Mouse (Mus musculus) layer of hippocampus, adult 9-11 months (tissue): ENCODE data around the gene Prkg1.

Experiments
- DNase-seq: peaks from one replicate; pipeline ENCODE4 v3.0.0; 2022

The Prkg1 gene

DNA sequence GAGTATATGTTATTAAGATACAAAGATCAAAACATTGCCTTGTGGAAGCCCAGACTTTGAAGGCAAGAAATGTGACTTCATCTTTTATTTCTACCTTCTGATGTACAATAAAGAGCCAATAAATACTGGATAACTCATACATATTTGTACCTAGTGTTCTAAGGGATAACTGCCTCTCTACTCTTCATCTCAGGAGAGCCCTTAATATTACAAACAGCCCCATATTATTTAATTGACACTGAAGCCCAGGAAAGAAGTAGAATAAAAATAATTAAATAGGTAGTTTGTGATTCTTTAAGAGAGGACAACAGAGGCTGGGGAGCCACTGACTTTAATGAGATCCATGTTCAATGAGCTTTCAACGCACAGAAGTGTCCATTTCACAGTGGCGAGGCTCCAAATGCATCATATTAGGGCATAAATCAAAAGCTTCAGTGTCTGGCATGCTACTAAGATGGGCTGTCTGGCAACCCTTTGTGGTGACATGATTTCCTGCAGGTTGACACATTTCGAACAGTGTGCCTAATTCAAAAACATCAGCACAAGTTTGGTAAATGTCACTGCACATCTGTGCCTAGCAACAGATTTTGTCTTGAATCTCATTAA is 753.2 kb downstream of the Prkg1 start:
- no peak for DNase-seq

DNA sequence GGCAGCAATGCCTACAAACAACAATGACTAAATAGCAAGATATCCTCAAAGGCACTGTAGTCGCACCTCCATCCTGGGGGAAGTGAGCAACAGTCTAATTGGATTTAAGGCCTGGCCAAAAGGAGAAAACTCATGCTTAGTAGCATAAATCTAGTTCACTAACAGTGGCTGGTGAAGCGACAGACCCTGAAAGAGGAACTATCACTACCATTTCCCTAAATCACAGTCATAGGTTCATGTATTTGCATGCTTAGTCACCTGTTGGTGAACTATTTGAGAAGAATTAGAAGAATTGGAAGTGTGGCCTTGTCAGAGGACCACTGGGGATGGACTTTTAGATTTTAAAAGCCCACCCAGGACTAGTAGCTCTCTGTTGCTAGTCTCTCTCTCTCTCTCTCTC is 766.3 kb downstream of the Prkg1 start:
- DNase-seq, result no peak

DNA sequence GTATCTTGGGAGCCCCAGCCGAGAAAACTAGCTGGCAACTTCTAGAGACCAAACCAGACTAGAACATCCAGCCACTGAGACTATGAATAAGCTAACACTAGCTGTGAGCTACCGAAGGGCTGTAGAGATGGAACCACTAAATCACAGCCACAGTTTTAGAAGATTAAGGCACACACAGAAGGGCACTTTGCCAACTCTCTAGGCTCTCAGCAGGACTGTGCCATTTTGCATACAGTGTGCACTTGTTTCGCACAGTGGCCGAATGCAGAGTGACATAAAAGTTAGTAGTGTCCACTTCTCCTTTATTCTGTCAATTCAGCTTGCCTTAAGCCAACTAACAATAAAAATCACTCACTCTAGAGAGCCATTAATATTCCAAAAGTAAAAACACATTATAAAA is 774.4 kb downstream of the Prkg1 start:
- no peak for DNase-seq

DNA sequence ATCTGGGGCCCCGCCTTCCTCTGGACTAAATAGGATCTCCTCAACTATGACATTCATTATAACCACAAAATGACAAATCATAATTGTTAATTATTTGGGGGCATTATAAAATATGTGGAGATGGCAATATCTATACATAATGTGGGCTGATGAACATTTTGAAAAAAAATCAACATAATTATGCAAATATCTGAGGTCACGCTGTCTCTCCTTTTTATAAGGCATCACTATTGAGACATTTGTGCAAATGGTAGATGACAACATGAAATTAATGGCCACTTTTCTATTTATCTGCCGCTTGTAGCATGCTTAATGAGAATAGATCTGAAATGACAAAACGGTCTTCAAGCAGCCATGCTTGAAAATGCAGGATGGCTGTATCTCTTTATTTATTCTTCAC is 782.4 kb downstream of the Prkg1 start:
- no peak for DNase-seq

DNA sequence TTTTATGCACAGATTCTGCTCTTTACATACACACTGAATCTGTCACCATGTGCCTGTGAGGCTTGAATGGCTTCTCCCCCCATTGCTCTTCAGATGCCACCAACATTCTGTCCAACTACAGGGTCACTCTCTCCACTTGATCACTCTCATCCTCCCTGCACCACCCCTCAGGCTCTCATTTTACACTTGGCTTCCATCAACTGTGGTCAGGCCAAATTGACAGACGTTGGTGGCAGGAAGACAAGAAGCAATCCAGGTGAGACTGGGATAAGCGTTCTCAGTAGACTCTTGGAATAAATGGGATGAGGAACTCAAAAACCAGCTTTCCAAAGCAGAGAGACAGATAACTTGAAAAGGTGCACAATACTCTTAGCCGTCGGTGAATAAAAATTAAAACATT is 786.7 kb downstream of the Prkg1 start:
- DNase-seq, result no peak

DNA sequence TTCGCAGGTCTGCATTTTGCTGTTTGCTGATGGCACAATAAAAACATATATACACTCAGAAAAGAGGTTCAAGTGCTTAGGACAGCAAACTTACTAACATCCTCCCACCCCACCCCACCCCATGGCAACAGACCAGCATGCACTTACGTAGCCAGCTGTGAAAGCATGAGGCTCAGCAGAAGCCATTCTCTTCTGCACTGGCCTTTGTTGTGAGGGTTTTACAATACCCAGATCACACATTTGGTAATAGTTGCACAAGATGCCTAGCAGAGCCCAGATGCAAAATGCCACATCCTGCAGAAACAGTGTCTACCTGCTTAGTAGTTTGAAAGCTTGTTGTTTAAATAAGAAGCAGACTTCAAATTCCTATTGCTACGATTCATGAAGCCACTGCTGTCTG is 814.2 kb downstream of the Prkg1 start:
- no peak for DNase-seq

DNA sequence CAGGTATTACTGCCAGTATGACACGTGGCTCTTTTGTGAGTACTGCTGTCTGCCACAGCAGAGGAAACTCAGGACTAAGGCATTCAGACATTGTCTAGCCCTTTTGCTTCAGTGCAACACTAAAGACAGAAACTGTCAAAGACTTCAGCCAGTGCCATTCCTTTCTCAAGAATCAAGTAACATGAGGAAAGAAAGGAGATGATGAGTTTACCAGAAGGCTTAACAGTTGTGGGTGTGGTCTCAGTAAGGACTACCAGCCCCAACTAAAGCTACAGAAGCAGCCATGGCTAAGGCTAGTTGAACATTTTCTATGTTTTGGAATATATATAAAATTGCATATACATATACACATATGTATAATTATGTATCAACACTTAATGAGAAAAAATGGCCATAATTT is 816.6 kb downstream of the Prkg1 start:
- DNase-seq, result no peak

DNA sequence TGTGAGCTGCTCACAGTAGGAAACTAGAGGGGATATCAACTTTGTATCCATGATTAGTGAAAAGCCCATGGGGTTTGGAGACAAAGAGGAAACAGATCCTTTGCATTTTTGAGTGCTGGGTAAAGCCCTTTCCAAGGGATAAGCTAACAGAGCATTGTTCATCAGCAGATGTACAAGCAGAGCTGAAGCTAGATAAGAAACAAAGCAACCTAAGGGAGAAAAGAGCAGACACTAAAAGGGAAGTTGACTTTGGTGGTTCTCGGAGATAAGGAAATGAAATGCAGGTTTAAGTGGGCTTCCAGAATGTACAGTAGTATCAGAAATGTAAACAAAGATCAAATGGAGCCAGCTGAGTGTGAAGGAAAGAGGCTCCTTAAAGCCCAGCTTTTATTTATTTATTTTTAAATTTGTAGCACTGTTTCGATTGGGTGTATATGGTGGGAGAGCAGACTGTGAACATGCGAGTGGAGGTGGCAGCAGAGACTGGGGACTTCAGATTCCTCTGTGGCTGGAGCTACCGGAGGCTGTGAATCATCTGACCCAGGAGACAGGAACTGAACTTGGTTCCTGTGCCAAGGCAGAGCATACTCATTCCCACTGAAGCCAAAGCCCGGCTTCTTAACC is 822.4 kb downstream of the Prkg1 start:
- DNase-seq, result no peak

DNA sequence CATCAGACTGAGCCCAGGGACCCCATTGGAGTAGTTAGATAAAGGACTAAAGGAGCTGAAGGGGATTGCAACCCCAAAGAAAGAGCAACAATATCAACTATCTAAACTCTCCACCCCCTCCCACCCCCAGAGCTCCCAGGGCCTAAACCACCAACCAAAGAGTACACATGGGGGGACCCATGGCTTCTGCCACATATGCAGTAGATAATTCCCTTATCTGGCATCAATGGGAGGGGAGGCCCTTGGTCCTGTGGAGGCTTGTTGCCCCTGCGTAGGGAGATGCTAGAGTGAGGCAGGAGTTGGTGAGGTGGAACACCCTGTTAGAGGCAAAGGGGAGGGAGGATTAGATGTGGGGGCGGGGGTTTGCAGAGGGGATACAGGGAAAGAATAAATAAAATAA is 826.8 kb downstream of the Prkg1 start:
- DNase-seq, result no peak

DNA sequence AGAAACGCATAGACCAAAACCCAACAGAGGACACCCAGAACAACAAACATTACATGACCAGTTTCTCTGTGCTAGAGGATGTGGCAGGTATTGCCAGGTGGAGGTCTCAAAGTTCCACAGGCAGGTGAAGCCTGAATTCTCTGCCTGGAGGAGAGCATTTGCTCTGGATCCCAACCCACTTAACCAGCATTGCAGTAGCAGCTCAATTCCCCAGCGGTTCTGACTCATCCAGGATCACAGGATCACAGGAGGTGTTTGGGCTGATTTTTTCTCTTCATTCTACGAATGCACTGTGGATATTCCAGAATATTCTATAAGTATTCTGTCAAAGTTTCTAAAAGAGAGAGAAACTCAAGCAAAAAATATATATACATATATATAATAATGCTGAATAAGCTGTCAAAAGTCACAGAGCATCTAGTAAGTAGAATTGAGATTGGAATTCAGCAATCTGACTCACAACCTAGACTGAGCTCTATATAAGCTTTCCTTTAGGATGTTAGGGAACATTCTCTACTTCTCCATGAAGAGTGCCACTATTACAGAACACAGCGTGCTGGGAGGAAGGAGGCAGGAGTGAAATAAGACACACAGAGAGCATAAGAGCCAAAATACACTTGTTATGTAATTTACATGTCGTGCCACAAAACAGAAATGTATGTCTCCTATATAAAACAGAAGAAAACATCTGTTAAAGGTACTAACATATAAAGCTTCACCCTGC is 833.2 kb downstream of the Prkg1 start:
- DNase-seq, result no peak

DNA sequence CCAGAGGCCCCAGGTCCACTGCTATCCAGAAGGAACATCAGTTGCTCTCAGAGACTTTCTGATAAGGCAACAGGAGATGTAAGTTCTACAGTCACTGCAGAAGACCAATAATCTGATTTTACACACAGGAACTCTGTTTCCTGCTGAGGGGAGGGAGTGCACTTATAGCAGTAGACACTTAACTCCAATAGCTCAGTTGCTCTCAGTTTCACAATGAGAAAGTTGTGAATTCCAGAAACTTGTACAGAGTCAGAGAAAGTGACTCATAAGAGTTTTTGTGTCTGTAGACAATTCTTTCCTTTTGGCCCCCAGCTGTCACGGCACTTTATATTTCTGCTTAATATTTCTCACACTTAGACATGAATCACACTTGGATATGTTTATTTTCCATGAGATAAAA is 840.8 kb downstream of the Prkg1 start:
- no peak for DNase-seq

DNA sequence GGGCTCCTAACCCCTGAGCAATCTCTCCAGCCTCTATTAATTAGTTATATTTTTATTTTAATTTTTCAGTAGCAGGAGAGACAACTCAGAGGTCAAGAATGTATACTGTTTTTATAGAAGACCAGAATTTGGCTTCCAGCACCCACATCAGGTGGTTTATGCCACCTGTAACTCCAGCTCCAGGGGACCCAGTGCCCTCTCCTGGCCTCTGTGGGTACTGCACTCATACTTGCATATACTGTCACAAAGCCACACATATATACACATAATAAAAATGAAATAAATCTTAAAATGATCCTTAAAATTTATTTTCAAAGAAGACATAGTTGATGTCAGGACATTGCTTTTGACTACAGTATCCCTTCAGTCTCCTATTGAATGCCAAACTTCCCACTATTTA is 862.5 kb downstream of the Prkg1 start:
- no peak for DNase-seq

DNA sequence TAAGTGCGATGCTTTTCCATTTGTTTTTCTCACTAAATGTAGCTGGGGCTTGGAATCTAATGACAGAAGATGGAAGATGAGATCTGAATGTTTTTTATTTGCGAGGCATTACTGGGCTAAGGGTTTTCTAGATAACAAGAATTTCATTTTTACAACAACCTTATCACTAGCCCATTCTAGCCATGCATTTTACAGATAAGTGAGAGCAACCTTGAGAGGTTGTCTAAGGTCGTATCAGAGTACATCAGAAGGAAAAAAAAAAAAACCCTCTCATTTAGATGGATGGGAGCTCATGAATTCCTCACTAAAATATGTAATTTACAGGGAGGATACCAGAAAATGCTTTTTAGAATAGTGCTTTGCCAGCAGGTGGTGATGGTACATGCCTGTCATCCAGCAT is 863.8 kb downstream of the Prkg1 start:
- no peak for DNase-seq

DNA sequence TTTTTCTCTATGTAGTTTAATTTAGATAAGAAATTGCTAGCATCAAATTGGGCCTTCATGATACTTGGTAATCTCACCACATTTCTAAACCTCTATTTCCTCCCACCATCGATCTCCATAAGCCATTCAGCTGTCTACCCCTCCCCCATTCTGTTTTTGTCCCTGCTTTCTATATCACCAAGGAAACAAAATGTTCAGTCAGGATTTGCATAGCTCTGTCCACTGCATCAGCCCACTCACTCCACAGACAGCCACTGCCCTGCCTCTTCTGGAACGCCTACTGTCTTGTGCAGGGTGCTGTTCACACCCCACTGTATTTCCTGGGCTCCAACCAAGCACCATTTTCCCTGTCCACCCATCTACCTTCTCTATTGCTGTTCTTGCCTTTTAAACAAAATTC is 874.5 kb downstream of the Prkg1 start:
- no peak for DNase-seq

DNA sequence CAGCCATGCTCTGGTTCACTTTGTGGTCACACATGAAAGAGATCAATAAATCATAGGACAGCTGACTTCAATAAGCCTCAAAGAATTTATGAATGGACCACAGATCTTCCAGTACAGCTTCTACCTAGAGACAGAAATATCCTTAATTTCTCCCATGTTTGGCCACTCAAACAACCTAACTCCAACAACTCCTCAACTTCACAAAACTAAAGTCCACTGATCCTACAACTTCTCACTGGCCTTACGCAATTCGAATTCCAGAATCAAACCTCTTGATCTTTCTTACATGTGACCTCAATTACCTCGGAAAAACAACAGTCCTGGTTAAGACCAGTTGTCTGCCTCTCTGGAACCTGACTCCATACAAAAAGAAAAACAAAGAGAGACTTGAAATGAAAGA is 875.0 kb downstream of the Prkg1 start:
- DNase-seq, result no peak

DNA sequence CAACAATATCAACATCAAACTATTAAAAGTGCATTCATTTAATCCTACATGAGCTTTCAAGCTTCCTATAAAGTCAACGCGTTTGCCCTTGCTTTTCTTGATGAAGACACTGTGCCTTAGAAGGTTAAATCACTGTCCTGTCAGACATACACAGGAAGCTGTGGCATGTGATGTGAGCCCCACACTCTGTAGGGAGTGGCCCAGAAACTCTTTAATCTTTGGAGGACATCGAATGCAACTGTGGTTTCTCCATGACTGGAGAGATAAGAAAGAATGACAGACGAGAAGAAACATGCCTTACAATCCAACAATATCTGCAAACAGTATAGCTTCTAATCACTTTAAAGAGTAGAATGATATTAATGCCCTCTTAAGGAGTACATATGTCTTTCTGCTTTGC is 903.4 kb downstream of the Prkg1 start:
- DNase-seq, result no peak

DNA sequence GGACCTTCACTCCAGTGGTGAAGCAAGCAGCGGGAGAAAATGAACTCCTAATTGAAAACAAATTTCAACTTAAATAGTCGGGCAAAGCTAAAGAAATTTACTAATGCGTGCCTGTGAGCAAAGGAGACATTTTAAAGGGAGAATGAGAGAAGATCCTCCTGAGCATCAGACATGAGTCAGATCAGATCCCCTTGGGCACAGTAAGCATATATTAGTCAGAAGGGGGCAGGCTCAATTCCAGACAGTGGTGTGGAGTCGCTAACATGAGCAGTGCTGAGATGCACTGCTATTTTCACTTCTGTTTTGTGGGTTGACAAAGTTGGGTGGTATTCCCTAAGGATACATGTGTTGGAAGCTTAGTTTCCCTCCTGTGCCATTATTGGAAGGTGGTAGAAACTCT is 913.8 kb downstream of the Prkg1 start:
- DNase-seq, result no peak

DNA sequence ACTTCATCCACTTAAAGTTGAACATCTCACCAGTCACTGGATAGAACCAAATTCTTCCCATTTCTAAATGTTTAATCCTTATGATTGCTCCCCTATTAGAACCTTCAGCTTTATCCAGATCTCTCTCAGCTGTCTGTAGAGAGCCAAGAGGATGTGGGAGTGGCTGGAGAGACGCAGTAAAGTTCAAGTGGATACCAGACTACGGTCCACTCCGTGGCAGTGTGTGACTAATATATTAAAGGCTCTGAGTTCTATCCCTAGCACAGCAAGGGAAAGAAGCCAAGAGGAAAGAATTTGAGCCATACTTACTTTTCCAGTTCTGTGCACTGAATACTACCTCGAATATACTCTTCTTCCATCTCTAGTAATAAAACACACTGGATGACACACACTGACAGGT is 919.9 kb downstream of the Prkg1 start:
- no peak for DNase-seq

DNA sequence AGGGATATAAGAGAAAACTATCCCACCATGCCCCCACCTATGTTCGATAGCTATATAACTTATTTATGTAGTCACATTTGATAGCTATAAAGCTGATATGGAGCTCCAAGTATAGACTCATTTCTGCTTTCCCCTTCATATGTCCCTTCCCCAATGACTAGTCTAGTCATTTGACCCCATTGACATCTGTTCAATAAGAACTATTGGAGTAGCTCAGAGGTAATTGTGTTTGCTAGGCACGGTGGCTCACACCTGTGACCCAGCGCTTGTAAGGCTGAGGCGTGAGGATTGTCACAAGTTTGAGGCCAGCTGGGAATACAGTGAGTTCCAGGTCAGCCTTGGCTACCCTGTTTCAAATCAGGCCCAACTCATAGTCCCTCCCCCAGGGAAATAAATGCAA is 921.2 kb downstream of the Prkg1 start:
- DNase-seq, result no peak

DNA sequence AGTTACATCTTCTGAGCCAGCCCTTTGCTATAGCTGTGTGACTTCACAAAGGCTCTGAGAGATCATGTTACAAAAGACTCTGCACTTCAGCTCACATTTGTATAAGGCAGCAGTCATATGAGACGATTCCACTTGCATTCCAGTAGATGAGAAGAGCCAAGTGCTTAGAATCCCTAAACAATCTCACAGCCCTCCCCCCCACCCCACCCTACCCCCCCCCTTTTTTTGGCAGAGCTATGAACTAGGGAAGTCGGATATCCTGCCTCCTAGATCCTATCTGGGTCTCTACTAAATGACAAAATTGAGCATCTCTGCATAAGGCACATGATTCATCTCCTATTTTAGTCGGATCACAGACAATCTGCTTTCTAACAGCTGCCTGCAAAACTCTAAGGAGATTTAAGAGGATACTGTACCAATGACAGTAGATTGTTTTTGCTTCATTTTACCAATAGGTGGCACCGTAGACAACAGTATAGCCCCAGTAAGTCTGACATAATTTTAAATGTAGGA is 921.7 kb downstream of the Prkg1 start:
- peak; percentile 52 for DNase-seq

DNA sequence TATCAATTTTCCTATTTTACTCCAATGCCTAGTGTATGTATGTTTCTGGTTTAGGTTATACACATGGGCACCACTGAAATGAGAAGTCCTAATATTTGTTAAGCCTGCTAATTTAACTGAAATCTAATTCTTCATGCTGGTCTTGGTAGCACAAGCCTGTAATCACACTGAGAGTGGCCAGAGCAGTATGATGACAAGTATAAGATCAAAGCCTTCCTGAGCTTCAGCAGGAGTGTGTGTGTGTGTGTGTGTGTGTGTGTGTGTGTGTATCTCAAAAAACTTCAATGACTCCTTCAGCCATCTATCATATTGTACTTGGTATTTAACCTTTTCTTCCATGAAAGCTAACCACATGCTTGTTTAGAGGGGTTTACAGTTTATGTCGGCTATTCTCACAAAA is 922.2 kb downstream of the Prkg1 start:
- no peak for DNase-seq

DNA sequence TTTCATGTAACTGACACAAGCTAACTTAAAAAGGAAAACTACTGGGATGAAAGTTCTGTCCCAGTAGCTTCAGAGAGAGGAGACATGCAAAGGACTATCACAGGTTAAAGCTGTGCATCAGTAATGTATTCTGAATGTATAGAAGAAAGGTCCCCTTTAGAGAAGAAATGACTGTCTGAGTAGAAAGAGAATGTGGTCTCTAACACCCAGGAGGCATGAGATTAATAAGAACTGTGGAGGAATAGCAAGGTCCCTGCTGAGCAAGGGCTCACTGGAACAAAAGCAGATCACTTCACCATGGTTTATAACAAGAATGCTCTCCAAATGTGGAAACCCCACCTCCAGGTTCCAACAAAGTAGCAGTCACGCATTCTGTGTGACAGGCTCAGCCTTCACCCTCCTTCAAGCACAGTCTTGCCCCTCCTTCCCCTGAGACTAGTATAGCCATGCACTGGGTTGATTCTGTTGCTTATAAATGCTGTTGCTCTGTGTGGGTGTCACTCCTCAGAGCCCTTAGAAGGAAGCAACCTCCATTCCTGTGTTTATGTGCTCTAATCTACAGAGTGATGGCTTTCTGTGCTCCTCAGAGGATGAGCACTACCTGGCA is 931.7 kb downstream of the Prkg1 start:
- no peak for DNase-seq

DNA sequence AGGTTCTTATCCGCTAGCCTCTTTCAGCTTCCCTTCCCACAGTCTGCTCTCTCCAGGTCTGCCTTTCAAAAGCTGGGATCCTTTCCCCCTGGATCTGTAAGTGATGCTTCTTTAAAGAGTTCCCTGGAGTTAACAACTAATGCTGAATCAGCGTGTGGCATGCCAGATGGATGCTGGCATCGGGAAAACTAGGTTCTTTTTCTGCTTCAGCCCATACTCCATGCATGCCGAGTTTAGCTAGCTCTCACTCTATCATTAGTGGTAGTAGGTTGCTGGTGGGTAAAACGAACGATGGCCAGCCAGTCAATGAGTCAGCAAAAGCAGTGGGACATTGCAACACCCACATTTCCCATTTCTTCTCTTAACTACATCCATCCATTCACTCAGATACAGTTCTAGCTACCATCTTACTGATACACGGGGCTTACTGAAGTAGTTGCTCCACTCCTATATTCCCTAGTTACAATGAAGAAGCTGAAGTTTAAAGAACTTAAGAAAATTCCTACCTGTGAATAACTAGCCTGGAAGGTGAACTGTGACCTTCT is 935.5 kb downstream of the Prkg1 start:
- DNase-seq, result no peak

DNA sequence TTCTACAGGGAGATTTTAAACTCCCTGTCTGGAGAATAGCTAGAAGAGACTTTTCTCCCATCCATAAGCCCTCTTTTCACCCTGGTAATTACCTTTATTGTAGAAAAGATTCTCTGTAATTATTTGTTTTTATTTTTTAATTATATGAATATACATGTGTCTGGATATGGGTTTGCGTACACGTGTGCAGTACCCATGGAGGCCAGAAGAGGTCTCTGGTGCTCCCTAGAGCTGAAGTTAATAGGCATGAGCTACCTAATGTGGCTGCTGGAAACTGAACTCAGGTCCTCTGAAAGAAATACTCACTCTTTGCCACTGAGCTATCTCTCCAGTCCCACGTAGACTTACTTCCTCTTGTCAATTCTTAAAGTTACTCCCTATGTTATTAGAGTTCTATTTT is 937.0 kb downstream of the Prkg1 start:
- DNase-seq, result no peak
